Mouse (Mus musculus) liver, embryonic 11.5 days (tissue): ENCODE results near the gene Rb1. TPM values are rescaled to one million over a fixed set of nuclear protein-coding genes. Genes with fewer than 3 reads are reported as not detected.

Source experiments
- ATAC-seq: fragments of 200-750 bp; cut with Nextera tagmentation; replicated peaks from 2 replicates; pipeline ENCODE4 v1.8.0; 2017; ENCODE audit warnings: moderate number of reproducible peaks, mild to moderate bottlenecking, moderate TSS enrichment, moderate library complexity; ENCODE audit not compliant: low FRiP score
- DNase-seq: peaks from one replicate; pipeline ENCODE4 v3.0.0-alpha.2; 2017; ENCODE audit warnings: low spot score
- H3K27ac ChIP-seq: fragments of 300-500 bp; sonication (generic); 2 replicates; pipeline ENCODE4 v1.5.1; 2014; ENCODE audit warnings: mild to moderate bottlenecking, low read depth, low read length, control low read depth
- H3K27me3 ChIP-seq: fragments of 300-500 bp; sonication (generic); replicated peaks from 2 replicates; pipeline ENCODE4 v1.6.1; 2014; ENCODE audit warnings: low read length, mixed read lengths; ENCODE audit not compliant: control insufficient read depth, insufficient read depth
- H3K36me3 ChIP-seq: fragments of 300-500 bp; sonication (generic); 2 replicates; pipeline ENCODE4 v1.6.1; 2014; ENCODE audit warnings: mild to moderate bottlenecking, low read length, moderate library complexity, mixed read lengths; ENCODE audit not compliant: control insufficient read depth, insufficient read depth
- H3K4me1 ChIP-seq: fragments of 300-500 bp; sonication (generic); replicated peaks from 2 replicates; pipeline ENCODE4 v1.6.1; 2014; ENCODE audit warnings: low read length, mixed read lengths; ENCODE audit not compliant: control insufficient read depth, insufficient read depth
- H3K4me2 ChIP-seq: fragments of 300-500 bp; sonication (generic); 2 replicates; pipeline ENCODE4 v1.6.1; 2014; ENCODE audit warnings: mild to moderate bottlenecking, control low read depth, moderate library complexity
- H3K4me3 ChIP-seq: fragments of 300-500 bp; sonication (generic); 2 replicates; pipeline ENCODE4 v1.5.1; 2014; ENCODE audit warnings: low read depth, low read length, control low read depth
- H3K9ac ChIP-seq: fragments of 300-500 bp; sonication (generic); 2 replicates; pipeline ENCODE4 v1.6.1; 2014; ENCODE audit warnings: low read depth, low read length, control low read depth
- H3K9me3 ChIP-seq: fragments of 300-500 bp; sonication (generic); 2 replicates; pipeline ENCODE4 v1.6.1; 2016; ENCODE audit warnings: low read length, inconsistent platforms, mixed read lengths; ENCODE audit not compliant: control insufficient read depth
- WGBS: fragments of 180-500 bp; shearing (Covaris S2); extraction: QIAGEN DNeasy Blood & Tissue Kit; methylation state at CpG from one replicate; pipeline ENCODE4 v1.1.7; 2014; 5-methylcytosine and 5-hydroxymethylcytosine counted together
- polyA plus RNA-seq: library from polyadenylated mRNA; unstranded; fragments of >200 nt; fragmentation: Nextera tagmentation; extraction: Ambion mirVana; gene quantifications from 2 replicates; pipeline ENCODE4 v1.2.1, GENCODE M21; 2014

Rb1 gene
- polyA plus RNA-seq, 1 experiment from 2014 or later: 22.3 TPM

DNA sequence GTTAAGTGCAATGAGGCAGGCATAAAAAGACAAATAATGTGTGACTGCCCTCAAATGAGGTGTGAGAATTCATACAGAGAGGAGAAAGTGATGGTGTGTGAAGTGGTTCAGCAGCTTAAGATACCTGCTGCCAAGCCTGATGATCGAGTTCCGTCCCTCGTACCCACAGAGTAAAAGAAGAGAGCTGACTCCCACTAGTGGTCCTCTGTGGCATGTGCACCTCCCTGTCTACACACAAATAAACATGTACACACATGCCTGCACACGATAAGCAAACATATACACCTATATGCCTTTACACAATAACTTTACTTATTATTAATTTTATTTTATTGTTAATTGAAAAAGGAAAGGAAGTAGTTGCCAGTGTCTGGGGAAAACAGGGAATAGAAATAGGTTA, 20.0 kb upstream of the Rb1 start:
- Histone ChIP-seq H3K4me1 (no peaks in the 10 kb centered on the region), H3K4me3 (no peak overlapping the region), H3K4me2 (no peak overlapping the region), H3K27ac (no peak overlapping the region), H3K36me3 (no peaks in the 10 kb centered on the region), H3K27me3 (no peaks in the 10 kb centered on the region), H3K9ac (no peak overlapping the region), H3K9me3 (no peaks in the 10 kb centered on the region)
- ATAC-seq (no peak), DNase-seq (no peak)
- 91% methylated on average over 4 of the region's 4 CpGs for WGBS

DNA sequence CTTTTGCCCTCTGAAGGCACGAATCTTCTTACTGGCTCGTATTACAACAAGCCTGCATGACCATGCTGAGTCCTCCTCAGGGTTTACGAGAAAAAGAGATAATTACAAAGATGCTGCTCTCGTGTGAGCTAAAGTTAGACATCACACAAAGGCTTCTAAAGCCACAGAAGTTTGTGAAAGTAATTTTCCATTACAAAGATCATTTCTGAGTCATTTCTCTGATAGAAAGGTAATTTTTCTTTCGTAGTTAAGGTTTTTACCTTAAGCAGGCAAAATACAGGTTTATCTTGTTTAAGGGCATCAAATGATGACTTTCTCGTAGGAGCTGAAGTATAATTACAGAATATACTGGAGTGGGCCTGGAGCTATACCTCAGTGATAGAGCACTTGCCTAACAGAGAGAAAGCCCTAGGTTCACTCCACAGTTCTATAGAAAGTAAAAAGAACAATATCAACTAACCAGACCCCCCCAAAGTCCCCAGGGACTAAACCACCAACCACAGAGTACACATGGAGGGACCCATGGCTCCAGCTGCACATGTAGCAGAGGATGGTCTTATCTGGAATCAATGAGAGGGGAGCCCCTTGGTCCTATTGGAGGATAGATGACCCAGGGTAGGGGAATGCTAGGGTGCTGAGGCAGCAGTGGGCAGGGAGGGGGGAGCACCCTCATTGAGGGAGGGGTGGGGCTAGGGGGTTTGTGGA, 14.6 kb upstream of the Rb1 start:
- H3K4me2 ChIP-seq: no peak overlapping the region
- no peak for ATAC-seq
- H3K9ac ChIP-seq: no peak overlapping the region
- H3K9me3 ChIP-seq: no peaks in the 10 kb centered on the region
- no peak for DNase-seq
- no peaks in the 10 kb centered on the region for H3K4me1 ChIP-seq
- no peak overlapping the region for H3K4me3 ChIP-seq
- WGBS: 59% methylated on average over 6 of the region's 6 CpGs
- no peaks in the 10 kb centered on the region for H3K36me3 ChIP-seq
- H3K27ac ChIP-seq: no peak overlapping the region
- no peaks in the 10 kb centered on the region for H3K27me3 ChIP-seq

DNA sequence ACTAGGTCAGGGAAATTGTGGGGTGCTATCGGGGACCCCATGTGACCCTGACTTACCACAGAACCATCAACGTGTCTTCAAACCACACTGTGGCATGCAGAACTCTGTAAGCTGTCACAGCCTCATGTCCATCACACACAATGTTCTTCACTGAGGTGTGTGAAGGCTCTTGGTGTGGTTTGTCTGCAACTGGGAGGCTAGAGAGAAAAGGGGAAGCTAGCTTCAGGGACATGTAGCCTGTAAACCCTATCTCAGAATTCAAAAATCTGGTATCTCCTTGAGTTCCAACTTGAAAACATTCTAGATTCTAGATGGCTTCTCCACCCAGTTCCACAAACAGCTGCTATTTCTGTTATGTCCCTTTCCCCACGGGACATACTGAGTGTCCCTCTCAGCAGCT, 14.0 kb upstream of the Rb1 start:
- 38% methylated on average over 3 of the region's 3 CpGs for WGBS
- no peak overlapping the region for H3K4me3 ChIP-seq
- no peaks in the 10 kb centered on the region for H3K27me3 ChIP-seq
- no peak for ATAC-seq
- no peaks in the 10 kb centered on the region for H3K4me1 ChIP-seq
- no peak overlapping the region for H3K27ac ChIP-seq
- DNase-seq: no peak
- H3K4me2 ChIP-seq: no peak overlapping the region
- no peaks in the 10 kb centered on the region for H3K36me3 ChIP-seq
- no peaks in the 10 kb centered on the region for H3K9me3 ChIP-seq
- H3K9ac ChIP-seq: no peak overlapping the region

DNA sequence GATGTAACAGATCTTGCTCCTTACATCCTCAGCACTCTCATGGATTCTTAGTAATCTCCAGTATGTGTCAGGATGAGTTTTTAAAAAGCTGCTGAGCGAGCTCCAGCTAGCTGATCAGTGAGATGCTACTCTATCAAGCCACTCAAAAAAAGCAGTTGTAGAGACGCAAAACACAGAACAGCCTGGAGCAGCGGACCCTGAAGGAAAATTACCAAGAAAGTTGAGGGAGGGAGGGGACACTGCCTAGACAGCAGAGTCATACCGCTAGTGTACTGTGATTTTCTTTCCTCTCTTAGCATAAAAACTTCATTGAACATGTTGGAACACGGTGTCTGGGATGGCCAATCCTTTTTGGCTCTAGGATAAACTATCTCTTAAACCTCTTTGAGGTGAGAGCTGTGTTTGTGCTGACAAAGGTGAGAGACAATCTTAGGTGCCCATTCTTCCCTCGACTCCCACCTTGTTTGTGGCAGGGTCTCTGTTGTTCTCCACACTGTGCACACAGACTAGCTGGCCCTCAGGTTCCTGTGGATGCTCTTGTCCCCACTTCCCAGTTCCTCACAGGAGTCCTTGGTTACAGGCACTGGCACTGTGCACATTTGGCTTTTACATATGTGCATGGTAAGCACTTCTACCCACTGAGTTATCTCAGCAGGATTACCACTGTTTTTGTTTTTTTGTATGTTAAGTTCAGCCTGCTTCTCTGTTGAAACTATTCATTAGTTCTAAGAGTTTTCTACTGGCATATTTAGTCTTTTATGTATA, 10.9 kb upstream of the Rb1 start:
- Histone ChIP-seq H3K4me2 (no peak overlapping the region), H3K4me3 (no peak overlapping the region), H3K9me3 (no peaks in the 10 kb centered on the region), H3K36me3 (no peaks in the 10 kb centered on the region), H3K27me3 (no peaks in the 10 kb centered on the region), H3K4me1 (no peaks in the 10 kb centered on the region), H3K9ac (no peak overlapping the region), H3K27ac (no peak overlapping the region)
- DNase-seq (no peak), ATAC-seq (no peak)
- WGBS: 67% methylated on average over 6 of the region's 6 CpGs

DNA sequence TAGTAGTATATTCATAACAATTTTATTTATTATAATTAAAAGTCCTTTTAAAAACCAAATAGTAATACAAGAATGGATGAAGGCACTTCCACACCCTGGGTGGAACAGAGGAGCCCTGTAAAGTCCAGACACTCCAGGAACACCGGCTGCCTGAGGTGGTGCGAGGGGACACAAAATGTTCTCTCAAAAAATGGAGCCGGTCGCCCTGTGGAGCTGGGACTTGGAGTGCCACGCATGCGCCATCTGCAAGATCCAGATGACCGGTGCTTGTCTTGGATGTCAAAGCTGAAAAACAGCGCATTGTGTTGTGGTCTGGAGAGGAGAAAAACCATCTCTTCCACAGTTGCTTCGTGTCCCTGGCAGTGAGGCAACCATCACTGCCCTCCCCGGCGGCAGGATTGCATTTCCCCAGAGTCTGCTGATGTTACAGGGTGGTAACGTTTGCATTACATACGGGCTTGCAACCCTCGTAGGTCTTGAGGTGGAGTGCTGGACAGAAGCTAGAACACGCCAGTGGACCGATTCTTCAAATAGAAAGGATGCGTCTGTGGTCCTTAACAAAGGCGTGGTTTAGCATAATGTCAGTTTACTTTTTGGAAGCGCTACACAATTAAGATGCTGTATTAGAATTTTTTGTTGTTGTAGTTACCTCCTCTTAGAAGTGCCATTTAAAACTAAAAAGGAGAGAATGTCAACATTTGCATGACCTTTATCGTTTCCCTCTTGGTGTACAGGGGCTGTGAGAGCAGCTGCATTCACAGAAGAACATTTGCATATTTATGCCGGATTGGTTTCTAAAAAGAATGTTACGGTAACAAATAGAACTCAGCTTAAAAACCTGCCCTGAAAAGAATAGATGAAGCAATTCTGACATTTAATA, 9.5 kb upstream of the Rb1 start:
- WGBS: 80% methylated on average over 22 of the region's 22 CpGs
- H3K9ac ChIP-seq: no peak overlapping the region

DNA sequence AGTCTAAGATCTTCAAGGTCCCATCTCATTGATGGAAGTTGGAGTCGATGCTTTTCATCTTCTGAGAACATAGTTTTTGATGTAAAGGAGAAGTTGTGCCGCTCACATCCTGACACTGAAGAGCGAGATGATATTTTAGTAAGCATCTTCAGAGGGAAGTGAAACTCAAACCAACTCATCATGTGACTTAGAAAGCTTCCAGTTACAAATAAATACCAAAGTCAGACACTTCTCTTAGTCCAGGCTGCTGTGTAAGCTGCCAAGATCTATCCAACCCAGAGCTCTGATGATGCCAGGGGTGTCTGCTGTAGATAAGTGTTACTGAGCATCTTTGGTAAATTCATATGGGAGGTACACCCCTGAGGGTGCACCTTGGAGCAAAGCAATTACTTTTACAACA, 8.3 kb upstream of the Rb1 start:
- ATAC-seq (no peak), DNase-seq (no peak)
- Histone ChIP-seq H3K27ac (no peak overlapping the region), H3K27me3 (no peaks in the 10 kb centered on the region), H3K9ac (no peak overlapping the region), H3K9me3 (no peaks in the 10 kb centered on the region), H3K4me3 (no peak overlapping the region), H3K4me2 (no peak overlapping the region), H3K4me1 (no peaks in the 10 kb centered on the region), H3K36me3 (no peaks in the 10 kb centered on the region)
- 76% methylated on average over 3 of the region's 3 CpGs for WGBS

More for the DNA sequence above, 9.5 kb upstream of the Rb1 start:
- Histone ChIP-seq H3K36me3 (no peaks in the 10 kb centered on the region), H3K4me1 (no peaks in the 10 kb centered on the region), H3K9me3 (no peaks in the 10 kb centered on the region), H3K27ac (no peak overlapping the region), H3K27me3 (no peaks in the 10 kb centered on the region), H3K4me3 (no peak overlapping the region), H3K4me2 (no peak overlapping the region)
- no peak for ATAC-seq
- DNase-seq: no peak

DNA sequence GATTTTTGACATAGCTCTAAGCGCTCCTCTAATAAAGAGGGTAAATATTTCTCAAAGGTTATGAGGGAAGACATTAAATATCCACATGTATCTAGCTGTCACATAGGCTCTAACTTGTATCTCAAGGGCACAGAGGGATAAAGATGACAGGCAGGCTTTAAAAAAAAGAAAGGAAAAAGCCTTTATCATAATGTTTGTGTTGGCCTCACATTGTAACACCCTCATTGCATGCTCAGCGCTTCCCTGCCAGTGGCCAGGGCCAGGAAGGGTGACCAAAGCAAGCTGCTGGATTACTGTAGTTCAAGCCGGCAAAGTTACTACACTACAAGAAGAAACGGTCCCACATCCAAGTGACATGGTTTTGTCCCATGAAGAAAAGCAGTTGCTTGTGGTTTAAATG, 5.8 kb upstream of the Rb1 start:
- WGBS: 79% methylated on average over 4 of the region's 4 CpGs
- Histone ChIP-seq H3K4me2 (no peak overlapping the region), H3K9ac (no peak overlapping the region), H3K9me3 (no peaks in the 10 kb centered on the region), H3K27me3 (no peaks in the 10 kb centered on the region), H3K27ac (no peak overlapping the region), H3K4me1 (no peaks in the 10 kb centered on the region), H3K4me3 (no peak overlapping the region), H3K36me3 (no peaks in the 10 kb centered on the region)
- ATAC-seq: no peak
- no peak for DNase-seq

DNA sequence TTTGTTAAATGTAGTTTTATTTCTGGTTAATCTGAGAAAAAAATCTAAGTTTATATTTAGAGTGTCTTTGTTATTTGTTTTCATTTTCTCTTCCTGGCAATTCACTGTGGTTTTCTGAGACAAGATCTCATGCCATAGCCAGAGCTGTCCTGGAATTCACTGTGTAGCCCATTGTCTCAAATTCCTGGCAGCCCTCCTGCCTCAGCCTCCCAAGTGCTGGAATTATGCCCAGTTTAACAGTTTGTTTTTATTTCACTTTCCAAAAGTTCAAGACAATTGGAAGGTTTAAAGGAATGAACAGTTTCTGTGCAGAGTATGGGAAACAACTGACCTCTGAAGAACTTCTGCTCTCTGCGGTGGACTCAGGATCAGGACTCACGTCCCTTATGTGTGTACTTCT, 4.2 kb upstream of the Rb1 start:
- H3K4me2 ChIP-seq: no peak overlapping the region
- no peaks in the 10 kb centered on the region for H3K9me3 ChIP-seq
- H3K4me3 ChIP-seq: no peak overlapping the region
- no peaks in the 10 kb centered on the region for H3K4me1 ChIP-seq
- no peaks in the 10 kb centered on the region for H3K27me3 ChIP-seq
- 85% methylated on average over 2 of the region's 2 CpGs for WGBS
- DNase-seq (no peak), ATAC-seq (no peak)
- H3K9ac ChIP-seq: no peak overlapping the region
- no peaks in the 10 kb centered on the region for H3K36me3 ChIP-seq
- H3K27ac ChIP-seq: no peak overlapping the region
